Comparison of ENCODE assay signal across 42 mouse cellular contexts in the genomic region with DNA sequence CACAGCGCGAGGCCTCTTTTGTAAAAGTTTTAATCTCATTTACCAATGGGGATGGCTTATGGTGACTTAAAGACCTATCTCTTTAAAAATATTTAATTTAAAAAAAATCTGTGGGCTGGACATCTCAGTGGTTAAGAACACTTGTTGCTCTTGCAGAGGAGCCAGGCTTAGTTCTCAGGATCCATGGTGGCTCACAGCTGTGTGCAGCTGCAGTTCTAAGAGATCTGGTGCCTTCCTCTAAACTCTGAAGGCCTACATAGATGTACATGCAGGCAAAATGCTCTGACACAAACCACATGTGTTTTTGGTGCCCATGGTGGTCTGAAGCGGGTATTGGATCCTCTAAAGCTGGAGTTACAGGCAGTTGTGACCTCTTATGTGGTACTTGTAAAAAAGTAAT. TPM values are rescaled to one million over a fixed set of nuclear protein-coding genes. Genes with fewer than 3 reads are reported as not detected.
"Had no signal": no experiment of that assay in that cellular context is flagged by ENCODE, and none has a peak within 500 bp of the region (broad histone marks: within the 10 kb centered on the region; RNA-seq: fewer than 3 reads in every experiment).

No protein-coding gene starts in this region.

- H3K4me1 ChIP-seq: limb, embryonic 10.5 days; limb, embryonic 12.5 days; limb, embryonic 15.5 days; liver, embryonic 12.5 days; liver, embryonic 13.5 days; liver, embryonic 15.5 days; lung, embryonic 15.5 days; megakaryocyte, embryonic 14.5 days; midbrain, embryonic 12.5 days; neural tube, embryonic 12.5 days had no signal

- H3K36me3 ChIP-seq: limb, embryonic 10.5 days; limb, embryonic 12.5 days; limb, embryonic 13.5 days; limb, embryonic 15.5 days; liver, embryonic 12.5 days; liver, embryonic 13.5 days; liver, embryonic 15.5 days; lung, embryonic 15.5 days; midbrain, embryonic 10.5 days; midbrain, embryonic 12.5 days; midbrain, embryonic 13.5 days; midbrain, embryonic 15.5 days; neural tube, embryonic 12.5 days had no signal

- H3K27ac ChIP-seq: limb, embryonic 10.5 days; limb, embryonic 12.5 days; limb, embryonic 13.5 days; limb, embryonic 15.5 days; liver, embryonic 12.5 days; liver, embryonic 13.5 days; liver, embryonic 14.5 days; liver, embryonic 15.5 days; lung, embryonic 15.5 days; macrophage; midbrain, embryonic 10.5 days; midbrain, embryonic 12.5 days; midbrain, embryonic 13.5 days; midbrain, embryonic 15.5 days; neural tube, embryonic 12.5 days had no signal

- H3K9me3 ChIP-seq: limb, embryonic 10.5 days; limb, embryonic 12.5 days; limb, embryonic 15.5 days; liver, embryonic 12.5 days; liver, embryonic 13.5 days; liver, embryonic 15.5 days; lung, embryonic 15.5 days; midbrain, embryonic 13.5 days; midbrain, embryonic 15.5 days had no signal

- DNase-seq: left cerebral cortex, postnatal 4 days; liver; liver, embryonic 13.5 days; liver, postnatal 0 days; lung, adult 18-20 months; lung, adult 2 months; lung, embryonic 14.5 days; lung, postnatal 10 days; lung, postnatal 14 days; lung, postnatal 36 days; lung, postnatal 4 days; midbrain, embryonic 14.5 days had no signal

- H3K27me3 ChIP-seq: limb, embryonic 13.5 days; limb, embryonic 15.5 days; liver, embryonic 13.5 days; liver, embryonic 15.5 days; midbrain, embryonic 12.5 days; midbrain, embryonic 13.5 days; midbrain, embryonic 15.5 days; neural tube, embryonic 12.5 days had no signal

- H3K4me3 ChIP-seq: limb, embryonic 10.5 days; limb, embryonic 12.5 days; limb, embryonic 13.5 days; limb, embryonic 15.5 days; liver, embryonic 12.5 days; liver, embryonic 13.5 days; liver, embryonic 15.5 days; lung, embryonic 15.5 days; megakaryocyte, embryonic 14.5 days; midbrain, embryonic 10.5 days; midbrain, embryonic 12.5 days; midbrain, embryonic 13.5 days; midbrain, embryonic 15.5 days; myocyte; neural tube, embryonic 12.5 days had no signal

RNA-seq across cellular contexts. Expression of a gene that starts 38.6 kb away (rescaled TPM):
- total RNA-seq: left cerebral cortex, postnatal 10 days; left cerebral cortex, postnatal 14 days; left cerebral cortex, postnatal 25 days; left cerebral cortex, postnatal 36 days; left cerebral cortex, postnatal 4 days; liver, adult 2 months; megakaryocyte progenitor cell, adult 5-6 weeks; megakaryocyte, adult 5-6 weeks; megakaryocyte-erythroid progenitor cell, adult 5-6 weeks; monocyte, adult 5-6 weeks had no signal
- polyA plus RNA-seq: limb, embryonic 10.5 days; limb, embryonic 11.5 days; liver, adult 2 months; liver, embryonic 11.5 days; liver, embryonic 12.5 days; liver, embryonic 13.5 days; liver, embryonic 15.5 days; liver, embryonic 16.5 days; liver, postnatal 0 days; lung, adult 2 months; lung, embryonic 15.5 days; macrophage; midbrain, embryonic 10.5 days; midbrain, embryonic 11.5 days; myocyte; neural tube, embryonic 11.5 days had no signal
